Mouse (Mus musculus) cerebellum, adult 9-11 months (tissue): ENCODE measurements around the gene Asxl2.
"Not testable (repeated sequence)": the region's sequence is repeated elsewhere in the genome, so short reads cannot be mapped to it uniquely, and the experiment has no call there.

Source experiments
- DNase-seq: peaks from one replicate; pipeline ENCODE4 v3.0.0; 2022

Asxl2 gene

GRCm38 (mm10) chr12:3427891-3428775 is 1.5 kb downstream of the Asxl2 start:
- peak; percentile 44 for DNase-seq

DNA sequence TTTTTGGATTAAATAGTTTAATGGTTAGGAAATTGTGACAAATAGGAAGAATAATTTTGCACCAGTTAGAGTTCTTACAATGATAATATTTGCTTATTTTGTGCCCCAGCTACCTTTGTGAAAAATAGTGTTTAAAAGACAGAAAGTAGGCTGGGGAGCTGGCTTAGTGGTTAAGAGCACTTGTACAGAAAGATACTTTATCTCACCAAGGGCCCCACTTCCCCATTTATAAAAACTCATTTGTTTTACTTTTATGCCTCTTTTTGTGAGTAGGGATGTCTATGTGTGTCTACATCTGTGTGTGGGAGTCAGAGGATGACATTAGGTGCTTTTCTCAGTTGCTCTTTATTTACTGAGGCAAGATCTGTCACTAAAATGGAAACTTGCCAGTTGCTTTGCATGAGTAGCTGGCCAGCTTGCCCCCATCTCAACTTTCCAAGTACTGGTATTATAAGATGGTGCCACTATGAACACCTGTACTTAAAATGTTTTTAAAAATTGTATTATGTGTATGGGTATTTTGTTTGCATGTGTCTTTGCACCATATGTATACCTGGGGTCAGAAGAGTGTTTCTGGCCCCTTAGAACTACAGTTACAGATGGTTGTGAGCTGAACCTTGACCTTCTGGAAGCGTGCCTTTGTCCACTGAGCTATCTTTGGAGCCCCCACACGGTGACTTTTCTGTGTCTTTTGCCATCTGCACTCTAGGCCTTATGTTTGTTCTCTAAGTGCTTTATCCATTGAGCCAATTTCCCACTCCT is 3.2 kb downstream of the Asxl2 start:
- DNase-seq: peak; percentile 36

DNA sequence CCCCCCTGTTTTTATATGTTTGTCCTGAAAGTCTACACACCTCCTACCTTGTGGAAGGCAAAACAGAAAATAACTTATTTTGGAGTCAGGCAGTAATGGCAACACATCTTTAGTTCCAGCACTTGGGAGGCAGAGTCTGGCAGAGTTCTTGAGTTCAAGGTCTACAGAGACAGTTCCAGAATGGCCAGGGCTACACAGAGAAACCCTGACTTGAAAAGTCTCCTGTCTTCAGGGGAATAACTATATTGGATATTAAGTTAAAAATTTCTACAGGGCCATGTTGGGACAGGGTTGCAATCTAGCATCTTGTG is 3.7 kb downstream of the Asxl2 start:
- DNase-seq: no peak

- no peak for DNase-seq
Measured at GRCm38 (mm10) chr12:3430985-3431384, 4.3 kb downstream of the Asxl2 start.

GRCm38 (mm10) chr12:3433736-3434135 is 7.1 kb downstream of the Asxl2 start:
- no peak for DNase-seq

DNA sequence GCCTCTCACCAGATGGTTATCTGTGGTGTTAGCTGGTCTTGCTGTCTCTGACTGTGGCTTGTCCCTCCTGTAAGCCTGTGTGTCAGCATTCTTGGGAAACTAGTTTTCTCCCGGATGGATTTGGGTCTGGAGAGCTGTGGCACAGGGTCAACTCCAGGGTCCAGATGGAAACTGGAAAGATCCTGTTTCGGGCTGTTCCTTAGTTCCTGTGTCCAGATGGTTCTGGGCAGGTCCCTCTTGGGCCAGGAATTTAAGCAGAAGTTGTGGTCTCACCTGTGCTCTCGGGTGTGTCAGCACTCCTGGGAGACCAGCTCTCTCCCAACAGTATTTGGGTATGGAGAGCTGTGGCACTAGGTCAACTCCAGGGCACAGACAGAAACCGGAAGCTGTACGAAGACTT is 9.8 kb downstream of the Asxl2 start:
- no peak for DNase-seq

GRCm38 (mm10) chr12:3437815-3438214 is 11.2 kb downstream of the Asxl2 start:
- no peak for DNase-seq

- DNase-seq: no peak
Measured at GRCm38 (mm10) chr12:3440916-3441315, 14.3 kb downstream of the Asxl2 start.

DNA sequence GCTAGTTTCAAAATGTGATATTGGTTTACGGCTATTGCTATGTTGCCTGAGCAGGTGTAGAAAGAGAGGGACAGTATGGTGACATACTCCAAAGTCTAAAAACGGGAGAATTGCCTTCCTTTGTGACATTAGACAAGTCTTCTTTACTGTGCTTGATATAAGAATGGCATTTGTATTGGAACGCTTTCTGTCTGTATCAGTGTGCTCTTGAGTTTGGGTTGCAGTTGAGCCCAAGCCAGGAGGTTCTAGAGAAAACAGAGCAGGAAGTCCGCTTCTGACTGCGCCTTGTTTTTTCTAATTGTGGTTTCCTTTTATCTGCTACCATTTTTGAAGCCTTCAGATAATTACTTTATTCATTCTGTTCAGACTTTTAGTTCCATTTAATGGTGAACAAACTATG is 14.7 kb downstream of the Asxl2 start:
- no peak for DNase-seq

DNA sequence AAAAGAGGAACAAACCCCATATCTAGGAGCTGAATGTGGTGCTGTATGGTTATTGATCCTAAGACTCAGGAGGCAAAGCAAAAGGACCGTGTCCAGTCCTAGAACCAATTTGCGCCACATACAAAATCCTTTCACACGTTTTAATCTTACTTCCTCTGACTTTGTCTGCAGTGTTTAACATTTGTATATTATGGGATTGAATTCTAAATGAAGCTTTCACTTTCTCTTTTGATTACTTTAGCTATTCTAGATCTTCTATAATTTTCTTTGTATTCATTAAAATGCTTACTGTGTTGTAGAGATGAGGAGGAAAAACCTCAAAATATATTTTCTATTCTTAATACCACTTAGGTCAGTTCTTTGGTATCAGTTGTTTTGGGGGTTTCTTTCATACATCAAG is 26.9 kb downstream of the Asxl2 start:
- no peak for DNase-seq

GRCm38 (mm10) chr12:3463087-3463486 is 36.4 kb downstream of the Asxl2 start:
- no peak for DNase-seq

DNA sequence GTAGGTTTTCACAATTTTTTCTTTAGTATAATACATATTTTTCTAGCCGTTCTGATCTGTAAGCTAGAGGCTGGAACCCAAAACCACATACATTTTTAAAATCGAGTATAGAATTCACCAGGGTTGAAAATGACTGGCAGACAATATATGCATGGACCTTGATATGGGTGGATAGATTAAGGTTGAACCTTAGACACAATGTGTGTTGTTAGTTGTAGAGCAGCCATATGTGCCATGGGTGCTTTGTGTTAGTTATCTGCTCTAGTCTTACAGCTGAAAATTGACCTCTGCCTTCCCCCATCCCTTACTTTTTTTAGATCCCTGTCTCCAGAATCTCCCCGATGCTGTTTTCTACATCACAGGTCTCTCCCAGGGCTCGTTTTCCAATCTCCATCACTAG is 73.0 kb downstream of the Asxl2 start:
- no peak for DNase-seq

GRCm38 (mm10) chr12:3500071-3500470 is 73.4 kb downstream of the Asxl2 start:
- no peak for DNase-seq

DNA sequence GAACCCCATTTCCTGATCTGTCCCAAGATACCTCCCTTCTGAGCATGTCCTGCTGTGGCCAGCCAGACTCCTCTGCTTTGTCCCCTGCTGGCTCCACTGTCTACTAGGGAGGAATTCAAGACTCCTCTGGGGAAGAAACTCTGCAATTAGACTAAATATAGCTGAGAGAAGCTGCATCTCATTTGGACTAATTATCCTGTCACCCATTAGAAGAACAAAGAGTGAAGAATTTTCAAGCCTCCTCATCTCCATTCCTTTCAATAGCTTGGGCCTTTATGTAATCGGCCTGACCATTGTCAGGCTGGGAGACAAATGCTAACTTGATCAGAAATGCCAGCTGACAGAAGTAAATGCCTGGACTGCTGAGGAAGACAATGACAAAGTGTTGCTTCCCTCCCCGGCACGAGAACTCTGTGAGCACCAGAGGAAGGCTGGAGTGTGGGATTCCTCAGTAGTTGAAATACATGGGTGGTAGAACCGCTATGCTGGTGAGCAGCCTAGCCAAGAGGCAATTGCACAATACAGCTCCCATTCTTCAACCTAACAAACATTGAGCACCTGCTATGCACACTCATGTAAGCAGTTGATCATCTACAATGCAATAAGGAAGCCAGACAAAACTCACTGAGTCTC is 92.1 kb downstream of the Asxl2 start:
- no peak for DNase-seq

GRCm38 (mm10) chr12:3521806-3522205 is 95.1 kb downstream of the Asxl2 start:
- peak; percentile 52 for DNase-seq

- no peak for DNase-seq
Measured at GRCm38 (mm10) chr12:3525536-3525935, 98.9 kb downstream of the Asxl2 start.

DNA sequence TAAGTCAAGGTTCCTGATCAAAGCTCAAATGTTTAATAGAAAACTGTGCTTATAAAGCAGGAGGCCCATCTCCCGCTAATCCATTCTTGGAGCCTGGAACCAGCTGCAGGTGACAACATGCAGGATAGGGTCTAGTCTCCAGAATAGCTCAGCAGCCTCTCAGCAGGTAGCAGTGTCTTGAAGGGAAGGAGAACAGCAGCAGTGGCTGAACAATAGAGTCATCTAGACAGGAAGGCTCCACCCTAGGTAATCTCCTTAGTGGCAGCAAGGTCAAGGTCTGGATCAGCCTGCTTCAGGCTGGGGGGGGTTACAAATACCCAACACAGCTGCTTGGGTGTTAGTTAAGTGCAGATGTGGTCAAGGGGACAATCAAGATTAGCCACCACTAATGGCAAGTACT is 108.8 kb downstream of the Asxl2 start:
- DNase-seq: not testable (repeated sequence)

GRCm38 (mm10) chr12:3537616-3538015 is 111.0 kb downstream of the Asxl2 start:
- no peak for DNase-seq

- no peak for DNase-seq
Measured at GRCm38 (mm10) chr12:3538036-3538435, 111.4 kb downstream of the Asxl2 start.

DNA sequence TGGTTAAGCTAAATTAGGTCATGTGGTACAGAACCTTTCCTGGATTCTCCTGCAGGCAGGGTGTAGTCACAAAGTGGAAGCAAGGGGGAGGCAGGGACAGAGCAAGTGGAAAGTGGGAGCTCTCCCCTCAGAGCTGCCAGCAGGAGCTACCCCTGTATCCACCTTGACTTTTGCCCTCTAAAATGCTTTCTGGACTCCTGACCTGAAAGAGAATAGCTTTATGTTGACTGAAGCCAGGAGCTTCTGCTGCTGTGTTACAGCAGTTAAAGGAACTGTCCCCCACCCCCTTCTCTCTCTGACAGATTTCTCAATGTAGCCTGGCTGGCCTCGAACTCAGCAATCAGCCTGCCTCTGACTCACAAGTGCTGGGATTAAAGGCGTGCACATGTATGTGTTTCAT is 112.9 kb downstream of the Asxl2 start:
- DNase-seq: no peak

DNA sequence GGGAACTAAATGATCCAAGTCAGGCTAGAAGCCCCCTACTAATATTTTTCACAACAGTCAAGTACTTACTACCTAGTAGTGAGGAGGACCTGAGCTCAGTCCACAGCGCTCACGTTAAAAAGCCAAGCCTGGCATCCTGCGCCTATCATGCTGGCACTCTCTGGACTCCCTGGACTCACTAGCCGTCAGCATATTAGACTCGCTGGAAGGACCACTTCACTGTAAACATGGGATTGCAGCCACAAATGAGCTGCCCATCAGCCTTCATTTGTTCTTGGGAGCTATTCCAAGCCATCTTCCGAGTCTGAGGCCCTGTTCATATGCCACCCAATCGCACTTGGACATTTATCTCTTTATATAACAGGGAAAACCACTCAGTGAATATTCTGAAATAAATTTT is 114.2 kb downstream of the Asxl2 start:
- DNase-seq: no peak

DNA sequence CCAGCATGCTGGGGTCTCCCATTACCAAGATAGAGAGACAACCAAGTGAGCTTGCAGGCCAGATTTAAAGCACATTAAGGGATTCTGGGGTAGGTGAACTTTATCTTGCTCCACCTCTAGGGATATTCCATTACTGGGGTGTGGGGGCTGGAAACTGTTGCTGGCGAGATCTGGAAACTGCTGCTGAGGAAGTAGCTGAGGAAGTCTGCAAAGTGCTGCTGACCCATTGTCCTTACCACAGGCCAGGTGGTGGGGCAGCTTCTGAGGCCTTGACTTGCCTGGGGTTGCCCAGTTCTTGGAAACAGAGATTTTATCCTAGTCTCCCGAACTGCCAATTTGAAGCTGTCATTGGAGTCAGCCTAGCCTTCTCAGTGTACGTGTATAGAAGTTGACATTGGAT is 118.8 kb downstream of the Asxl2 start:
- DNase-seq: no peak

- no peak for DNase-seq
Measured at GRCm38 (mm10) chr12:3546121-3546658, 119.5 kb downstream of the Asxl2 start.

DNA sequence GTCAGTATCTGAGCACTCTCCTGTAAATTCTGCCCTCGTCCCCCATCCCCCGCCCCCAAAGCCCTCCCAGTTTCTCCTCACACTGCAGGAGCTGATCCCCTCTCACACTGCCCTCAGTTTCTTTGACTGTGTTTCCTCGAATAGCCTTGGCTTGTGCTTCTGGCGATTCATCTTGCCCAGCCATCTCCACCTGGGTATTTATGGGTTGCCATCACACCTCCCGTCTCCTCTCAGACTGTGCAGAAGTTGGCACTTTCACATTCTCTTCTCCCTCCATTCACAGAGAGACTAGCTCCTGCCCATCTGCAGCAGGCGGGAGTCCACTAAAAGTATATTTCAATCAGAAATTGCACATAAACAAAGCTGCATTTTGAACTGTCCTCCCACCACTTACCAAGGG is 120.1 kb downstream of the Asxl2 start:
- DNase-seq: no peak
